Mouse (Mus musculus) neutrophil, adult 5-6 weeks (primary cell): ENCODE data around the gene Afm. TPM values are rescaled to one million over a fixed set of nuclear protein-coding genes. Genes with fewer than 3 reads are reported as not detected.

ENCODE experiments used
- ATAC-seq: fragments of 151-379, 151-347 bp; 2 replicates; pipeline ENCODE4 v1.8.0; 2017; ENCODE audit warnings: mild to moderate bottlenecking, moderate TSS enrichment; ENCODE audit not compliant: insufficient number of reproducible peaks, poor library complexity, low FRiP score, severe bottlenecking; ENCODE audit errors: extremely low read depth
- total RNA-seq: library from RNA; stranded (forward); fragments of 200-1000 nt; gene quantifications from 2 replicates; pipeline ENCODE4 v1.2.3, GENCODE M21; 2017

The Afm gene
- not detected in 2 replicates for total RNA-seq

DNA sequence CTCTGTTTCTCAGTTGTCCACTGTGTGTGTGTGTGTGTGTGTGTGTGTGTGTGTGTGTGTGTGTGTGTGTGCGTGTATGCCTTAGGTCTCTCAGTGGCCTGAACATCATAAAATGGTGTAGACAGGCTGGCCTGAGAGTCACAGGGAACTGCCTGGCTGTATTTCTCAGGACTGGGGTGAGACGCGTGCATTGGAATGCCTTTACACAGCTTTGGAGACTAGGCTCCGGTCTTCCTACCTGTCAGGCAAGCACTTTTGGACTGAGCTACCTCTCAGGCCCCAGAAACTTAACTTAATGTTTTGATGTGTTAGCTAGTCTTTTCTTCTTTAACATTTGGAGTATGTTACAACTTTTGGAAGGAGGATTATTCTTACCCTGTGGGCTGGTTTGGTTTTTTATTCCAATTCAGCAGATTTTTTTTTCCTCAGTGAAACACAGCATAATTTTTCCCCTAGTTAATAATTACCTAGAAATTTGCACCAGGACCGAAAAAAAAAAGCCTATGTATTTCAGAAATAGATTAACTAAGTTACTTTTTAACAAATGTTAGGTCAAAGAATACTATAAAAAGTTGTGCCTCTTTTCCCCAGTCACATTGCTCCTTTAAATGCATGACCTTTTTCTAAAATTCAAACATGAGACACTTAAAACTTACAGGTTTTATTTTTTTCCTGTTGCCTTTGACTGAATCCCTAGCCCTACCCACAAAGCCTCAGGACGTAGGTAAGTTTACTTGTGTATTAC lies at the start of gene Afm:
Afm (plus strand) TSS at position 577 of the 745 bp plus-strand sequence.
- no peak for ATAC-seq

DNA sequence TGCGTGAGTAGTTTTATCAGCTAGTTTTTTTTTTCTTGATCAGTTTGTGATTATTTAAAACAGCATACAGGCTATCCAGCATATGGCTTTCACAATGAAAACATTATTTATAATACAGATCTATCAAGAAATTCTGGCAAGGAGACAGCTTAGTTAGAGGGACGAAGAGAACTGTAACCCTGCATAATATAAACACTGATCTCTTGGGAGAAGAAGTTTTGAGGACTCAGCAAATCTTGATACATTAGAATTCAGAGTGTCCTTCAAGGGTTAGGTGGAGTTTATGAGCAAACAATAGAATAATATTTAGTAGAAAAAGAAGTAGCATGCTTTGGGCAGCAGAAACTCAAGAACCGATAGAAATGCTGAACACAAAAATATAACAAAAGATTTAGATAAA lies 47.9 kb upstream of the Afm start:
- ATAC-seq = no peak

DNA sequence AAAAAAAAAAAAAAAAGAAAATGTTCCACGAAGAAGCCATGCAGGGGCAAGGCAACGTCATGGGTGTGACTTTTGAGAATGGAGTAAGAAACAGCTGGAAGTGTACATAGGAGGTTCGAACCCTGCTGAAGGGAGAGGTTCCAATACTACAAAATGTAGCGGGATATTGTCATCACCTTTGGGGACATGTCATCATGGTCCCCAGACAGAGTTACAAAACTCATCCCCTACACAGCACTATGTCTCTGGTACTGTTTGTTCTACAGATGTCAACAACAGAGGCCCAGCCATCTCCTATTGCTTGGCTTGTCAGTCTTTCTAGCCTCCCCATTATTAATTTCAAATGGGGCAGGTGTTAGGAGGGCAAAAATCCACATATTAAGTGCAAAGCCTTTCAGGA lies 44.8 kb upstream of the Afm start:
- no peak for ATAC-seq

DNA sequence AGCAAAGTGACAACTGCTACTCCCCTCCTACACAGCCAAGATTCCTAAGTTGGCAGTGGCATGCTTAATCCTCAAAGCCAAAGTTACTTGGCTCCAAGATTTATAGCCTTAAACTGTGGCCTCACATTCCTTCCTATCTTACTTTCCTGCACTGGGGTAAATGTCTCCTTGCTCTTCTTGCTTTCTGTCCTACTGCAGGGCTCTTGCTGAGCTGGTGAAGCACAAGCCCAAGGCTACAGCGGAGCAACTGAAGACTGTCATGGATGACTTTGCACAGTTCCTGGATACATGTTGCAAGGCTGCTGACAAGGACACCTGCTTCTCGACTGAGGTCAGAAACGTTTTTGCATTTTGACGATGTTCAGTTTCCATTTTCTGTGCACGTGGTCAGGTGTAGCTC lies 44.4 kb upstream of the Afm start:
- ATAC-seq = no peak

DNA sequence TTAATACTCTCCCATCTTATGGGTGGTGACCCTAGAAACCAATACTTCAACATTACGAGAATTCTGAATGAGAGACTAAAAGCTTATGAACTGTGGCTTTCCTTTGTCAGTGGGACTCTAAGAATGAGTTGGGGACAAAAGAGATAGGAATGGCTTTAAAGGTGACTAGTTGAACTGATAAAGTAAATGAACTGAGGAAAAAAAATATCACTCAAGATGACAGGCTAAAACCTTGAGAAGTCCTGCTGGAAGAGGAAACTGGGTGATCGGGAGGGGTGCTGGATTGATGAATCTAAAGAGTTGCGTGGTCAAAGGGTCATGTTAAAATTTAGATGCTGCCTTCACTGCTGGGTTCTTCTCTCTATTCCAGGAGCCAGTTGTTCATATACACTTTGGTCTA lies 42.0 kb upstream of the Afm start:
- no peak for ATAC-seq

DNA sequence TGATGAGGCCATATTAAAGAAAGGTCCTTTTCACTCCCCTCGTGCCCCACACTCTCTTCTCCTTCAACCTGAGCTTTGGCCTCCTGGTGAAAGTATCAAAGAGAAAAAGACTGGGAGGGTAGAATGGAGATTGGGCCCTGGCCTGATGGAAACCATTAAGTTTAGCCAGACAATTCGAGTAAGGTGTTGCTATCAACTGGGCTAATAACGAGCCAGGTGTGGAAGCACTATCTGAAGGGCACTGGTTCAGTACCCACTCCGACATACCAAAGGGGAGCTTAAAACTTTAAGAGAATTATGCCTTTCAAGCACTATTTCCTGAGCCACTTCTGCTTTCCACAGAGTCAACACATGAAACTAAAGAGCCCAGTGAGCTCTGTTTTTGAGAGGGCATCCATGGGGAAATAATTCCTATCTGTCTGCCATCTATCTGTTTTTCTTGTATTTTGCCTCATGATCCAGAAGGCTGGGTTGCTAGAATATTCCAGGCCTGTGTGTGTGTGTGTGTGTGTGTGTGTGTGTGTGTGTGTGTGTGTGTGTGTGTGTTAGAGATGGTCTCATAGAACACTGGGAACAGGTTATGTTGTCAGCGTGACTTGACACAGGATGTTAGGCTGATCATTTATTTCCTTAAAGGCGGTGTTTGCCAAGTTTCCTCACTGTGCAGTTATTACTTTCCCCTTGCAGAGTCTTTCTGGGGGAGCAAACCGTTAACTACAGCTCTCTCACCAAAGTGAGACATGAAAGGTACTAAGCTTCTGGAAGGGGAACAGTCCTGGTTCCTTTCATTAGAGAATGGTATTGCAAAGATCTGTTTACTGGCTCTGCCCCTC lies 41.2 kb upstream of the Afm start:
- ATAC-seq = no peak

DNA sequence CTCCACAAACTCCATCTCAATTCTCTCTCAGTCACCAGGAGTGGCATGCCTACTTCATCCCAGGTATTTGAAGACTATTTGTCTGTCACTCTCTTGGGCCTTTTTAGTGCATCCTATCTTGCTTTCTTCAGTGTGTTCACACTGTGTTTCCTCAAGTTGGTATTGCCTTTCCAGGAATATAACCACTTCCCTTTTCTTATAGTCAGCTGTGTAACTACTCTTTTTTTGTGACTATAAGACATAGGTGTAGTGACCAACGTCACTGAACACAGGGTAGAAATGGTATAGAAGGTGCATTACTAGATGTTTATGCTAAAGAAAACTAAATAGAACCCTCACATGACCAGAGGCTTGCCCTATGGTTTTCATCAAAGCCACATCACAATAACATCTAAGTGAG lies 39.8 kb upstream of the Afm start:
- no peak for ATAC-seq

DNA sequence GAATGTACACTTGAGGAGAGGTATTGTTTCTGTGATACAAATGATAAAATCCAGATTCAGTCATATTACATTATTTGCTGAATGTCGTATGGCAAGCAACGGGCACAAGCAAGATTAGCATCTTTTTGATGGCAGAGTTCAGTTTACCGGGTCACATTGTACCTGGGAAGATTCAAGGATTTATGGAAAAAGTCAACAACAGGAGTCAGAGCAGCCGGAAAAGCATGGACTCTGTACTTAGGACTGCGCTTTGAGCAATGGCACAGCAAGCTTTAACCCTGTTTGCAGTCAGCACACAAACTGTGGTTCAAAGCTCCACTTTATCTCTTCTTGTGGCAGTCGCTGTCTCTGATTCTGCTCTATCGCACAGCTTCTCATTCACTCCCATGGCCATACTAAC lies 33.1 kb upstream of the Afm start:
- no peak for ATAC-seq

DNA sequence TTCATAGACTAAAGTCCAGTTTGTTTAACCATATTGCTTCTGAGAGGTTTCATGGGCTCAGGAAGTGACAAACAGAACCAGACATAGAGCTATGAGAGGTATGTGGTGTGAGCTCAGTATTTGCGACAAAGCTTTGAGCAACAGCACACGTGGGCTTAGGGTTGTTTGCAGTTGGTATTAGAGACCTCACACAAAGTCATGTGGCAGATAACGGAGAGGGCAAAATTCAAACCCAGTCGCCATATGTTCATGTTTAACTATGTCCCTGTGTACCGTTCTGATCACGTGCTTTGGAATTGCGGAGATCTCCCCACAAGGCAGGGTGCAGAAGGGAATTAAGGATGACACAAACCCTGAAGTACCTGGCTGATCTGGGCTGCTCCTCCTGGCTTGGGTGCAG lies 30.4 kb upstream of the Afm start:
- no peak for ATAC-seq

DNA sequence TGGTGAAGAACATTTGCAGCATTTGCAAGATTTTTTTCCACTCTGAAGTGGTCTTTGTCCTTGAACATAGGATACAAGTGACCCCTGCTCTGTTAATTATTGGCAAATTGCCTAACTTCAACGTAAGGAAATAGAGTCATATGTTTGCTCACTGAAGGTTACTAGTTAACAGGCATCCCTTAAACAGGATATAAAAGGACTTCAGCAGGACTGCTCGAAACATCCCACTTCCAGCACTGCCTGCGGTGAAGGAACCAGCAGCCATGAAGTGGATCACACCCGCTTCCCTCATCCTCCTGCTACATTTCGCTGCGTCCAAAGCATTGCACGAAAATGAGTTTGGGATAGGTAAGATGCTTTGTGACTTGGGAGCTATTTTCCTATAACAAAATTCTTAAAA lies 28.2 kb upstream of the Afm start, which contains the start of gene Afp:
Afp (plus strand) TSS at position 220 of the 400 bp plus-strand sequence.
- ATAC-seq = no peak

DNA sequence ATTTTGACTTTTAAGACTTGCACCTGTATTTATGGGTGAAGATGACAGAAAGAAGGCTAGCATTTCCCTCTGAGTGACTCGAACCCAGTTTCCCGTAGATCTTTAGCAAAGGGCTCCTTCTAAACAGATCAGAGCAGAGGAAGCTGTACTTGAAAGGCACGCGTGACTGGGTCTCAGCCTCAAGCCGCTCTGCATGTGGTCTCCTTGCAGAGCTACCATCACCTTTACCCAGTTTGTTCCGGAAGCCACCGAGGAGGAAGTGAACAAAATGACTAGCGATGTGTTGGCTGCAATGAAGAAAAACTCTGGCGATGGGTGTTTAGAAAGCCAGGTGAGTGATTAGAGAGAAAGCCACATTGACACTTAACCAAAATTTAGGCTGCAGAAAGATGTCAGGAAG lies 26.3 kb upstream of the Afm start:
- peak; percentile 85 for ATAC-seq

DNA sequence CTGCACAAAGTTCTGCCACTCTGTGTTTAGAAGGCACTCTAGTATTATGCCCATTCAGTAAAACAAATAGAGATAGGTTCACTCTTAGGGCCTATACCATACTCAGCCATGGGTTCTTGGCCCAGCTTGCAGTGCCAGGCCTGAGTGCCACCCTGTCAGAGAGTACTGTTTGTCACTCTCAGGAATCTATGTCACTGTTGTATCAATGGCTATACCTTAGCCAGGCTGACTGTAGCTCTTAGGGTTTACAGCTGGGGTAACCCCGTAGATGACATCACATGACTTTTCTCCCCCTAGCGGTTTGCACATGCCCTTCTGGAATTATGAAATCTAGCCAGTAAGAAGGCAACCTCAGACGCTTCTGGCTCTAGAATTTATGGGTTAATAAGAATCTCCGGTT lies 24.4 kb upstream of the Afm start:
- no peak for ATAC-seq

DNA sequence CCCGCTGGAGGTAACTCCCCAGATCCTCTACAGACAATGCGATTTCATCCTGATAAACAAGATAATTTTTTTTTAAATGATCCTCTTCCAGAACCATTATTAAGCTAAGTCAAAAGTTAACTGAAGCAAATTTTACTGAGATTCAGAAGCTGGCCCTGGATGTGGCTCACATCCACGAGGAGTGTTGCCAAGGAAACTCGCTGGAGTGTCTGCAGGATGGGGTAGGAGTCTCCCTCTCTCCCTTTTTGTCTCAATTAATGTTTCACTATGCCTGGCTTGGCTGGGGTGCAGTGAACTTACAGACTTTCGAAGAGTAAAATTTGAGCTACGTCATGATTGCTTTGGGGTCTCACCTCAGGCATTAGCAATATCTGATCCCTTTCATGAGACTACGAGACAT lies 19.2 kb upstream of the Afm start:
- ATAC-seq = no peak

DNA sequence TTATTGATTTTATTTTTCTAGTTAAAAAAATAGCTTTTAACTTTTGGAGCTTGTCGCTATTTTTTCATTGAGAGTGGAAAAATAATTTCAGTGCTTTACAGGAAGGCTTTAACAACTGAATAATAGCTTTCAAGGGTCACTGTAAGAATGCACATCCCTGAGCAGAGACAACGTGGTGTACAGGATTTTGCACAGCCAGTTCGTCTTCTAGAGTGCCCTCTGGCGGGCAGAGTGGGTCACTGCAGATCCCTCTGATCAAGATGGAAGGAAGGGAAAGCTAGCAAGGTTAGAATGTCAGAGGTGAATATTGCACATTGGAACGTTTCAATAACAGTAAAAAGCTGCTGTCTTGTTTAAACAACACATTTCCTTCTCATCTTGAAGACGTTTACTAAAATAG lies 18.0 kb upstream of the Afm start:
- peak; percentile 83 for ATAC-seq

DNA sequence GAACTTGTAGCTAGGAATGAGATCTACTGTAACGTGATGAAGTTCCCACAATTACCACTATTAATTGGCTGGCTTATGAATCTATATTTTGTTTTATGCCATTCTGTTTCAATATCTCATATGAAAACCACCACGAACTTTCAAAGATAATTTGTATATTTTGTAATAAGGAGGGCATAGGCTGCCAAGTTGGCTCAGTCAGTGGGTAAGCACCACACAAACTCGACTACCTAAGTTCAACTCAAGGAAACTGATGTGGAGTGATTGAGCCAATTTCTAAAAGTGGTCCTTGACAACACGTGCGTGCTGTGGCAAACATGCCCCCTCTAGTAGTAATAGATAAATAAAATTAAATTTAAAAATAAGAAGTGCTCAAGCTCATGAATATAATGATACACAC lies 17.0 kb upstream of the Afm start:
- no peak for ATAC-seq

DNA sequence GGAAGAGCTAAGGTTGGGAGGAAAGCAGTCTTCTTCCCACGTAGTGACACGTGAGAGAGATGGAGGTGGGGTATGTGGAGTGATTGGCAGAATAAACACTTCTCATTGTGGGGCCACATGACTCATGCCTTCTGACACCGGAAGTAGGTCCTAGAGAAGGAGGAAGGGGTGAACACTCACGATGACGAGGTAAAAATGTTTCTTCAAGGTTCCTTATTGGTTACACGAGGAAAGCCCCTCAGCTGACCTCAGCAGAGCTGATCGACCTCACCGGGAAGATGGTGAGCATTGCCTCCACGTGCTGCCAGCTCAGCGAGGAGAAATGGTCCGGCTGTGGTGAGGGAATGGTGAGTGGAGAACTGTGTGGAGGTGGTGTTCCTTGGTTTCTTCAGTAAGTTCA lies 14.0 kb upstream of the Afm start:
- peak; percentile 18; the same call in 1 of the 2 replicates for ATAC-seq

DNA sequence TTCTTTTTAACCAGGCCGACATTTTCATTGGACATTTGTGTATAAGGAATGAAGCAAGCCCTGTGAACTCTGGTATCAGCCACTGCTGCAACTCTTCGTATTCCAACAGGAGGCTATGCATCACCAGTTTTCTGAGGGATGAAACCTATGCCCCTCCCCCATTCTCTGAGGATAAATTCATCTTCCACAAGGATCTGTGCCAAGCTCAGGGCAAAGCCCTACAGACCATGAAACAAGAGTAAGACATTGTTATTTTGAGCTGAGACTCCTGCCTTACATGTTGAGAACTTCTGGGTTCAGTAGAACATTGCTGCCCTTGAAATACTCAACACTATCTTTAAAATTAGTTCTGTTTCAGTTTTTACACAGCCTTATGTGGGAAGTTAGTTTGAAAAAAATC lies 12.2 kb upstream of the Afm start:
- ATAC-seq = no peak

DNA sequence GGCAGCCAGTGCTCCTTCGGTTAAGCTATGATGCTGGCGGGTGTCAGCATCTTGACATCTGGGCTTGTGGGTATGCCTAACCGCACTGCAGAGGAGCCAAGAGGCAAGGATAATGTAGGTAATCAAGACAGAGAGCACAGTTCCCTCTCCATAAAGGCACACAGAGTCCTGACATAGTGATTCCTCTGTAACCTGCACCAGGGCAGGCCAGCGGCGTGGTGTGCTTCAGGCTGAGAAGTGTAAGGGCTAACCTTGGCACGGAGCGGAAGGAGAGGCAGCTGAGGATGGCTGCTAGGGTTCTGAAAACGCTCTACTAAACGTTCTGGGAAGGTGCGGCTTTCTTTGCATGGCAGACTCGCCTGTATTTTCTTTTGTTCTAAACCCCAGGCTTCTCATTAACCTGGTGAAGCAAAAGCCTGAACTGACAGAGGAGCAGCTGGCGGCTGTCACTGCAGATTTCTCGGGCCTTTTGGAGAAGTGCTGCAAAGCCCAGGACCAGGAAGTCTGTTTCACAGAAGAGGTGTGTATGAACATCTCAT lies 11.3 kb upstream of the Afm start:
- ATAC-seq = no peak

DNA sequence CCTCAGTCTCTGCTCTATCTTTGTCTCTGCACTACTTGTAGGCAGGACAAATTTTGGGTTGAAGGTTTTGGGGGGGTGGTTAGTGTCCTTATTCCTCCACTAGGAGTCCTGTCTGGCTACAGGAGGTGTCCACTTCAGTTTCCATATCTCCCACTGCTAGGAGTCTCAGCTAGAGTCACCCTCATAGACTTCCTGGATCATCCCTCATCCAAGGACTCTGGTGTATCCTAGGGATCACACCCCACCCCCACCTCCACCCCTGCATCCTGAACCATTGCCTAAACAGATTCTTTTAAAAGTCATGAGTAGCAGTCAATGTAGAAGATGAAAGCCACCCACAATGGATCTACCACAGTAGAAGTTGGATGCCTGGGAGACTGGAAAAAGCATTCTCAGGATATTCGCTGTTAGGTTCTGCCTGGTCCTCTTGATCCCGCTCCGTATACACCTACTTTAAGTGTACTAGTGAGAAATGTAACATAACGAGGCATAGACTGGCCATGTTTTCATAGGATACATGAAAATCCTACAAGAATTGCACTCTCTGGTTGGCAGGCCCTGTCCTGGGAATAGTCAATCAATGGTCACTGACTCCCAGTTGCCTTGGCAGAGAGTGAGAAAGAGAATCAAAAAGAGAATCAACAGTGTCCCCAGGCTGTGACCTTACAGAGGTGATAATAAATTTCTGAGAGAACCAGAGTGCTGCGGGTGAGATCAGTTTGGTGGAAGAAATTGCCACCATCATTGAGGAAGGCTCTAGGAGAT lies 8.7 kb upstream of the Afm start:
- ATAC-seq = no peak
